Mouse (Mus musculus) frontal cortex, postnatal 10 days (tissue): ENCODE data around the gene Myg1.

Experiments
- DNase-seq, 2 experiments: peaks; one replicate each; pipeline ENCODE4 v3.0.0; 2022; ENCODE audit warnings: low spot score in 2 of 2, mixed read lengths in 1 of 2

Myg1 gene

GRCm38 (mm10) chr15:102344490-102344889 is 13.0 kb downstream of the Myg1 start:
- DNase-seq: no peak

GRCm38 (mm10) chr15:102346444-102346843 is 14.9 kb downstream of the Myg1 start:
- DNase-seq: no peak

- DNase-seq: peak; percentile 87 to 92
Observed at GRCm38 (mm10) chr15:102350138-102350941, 18.8 kb downstream of the Myg1 start, which contains the start of gene Aaas. Aaas (minus strand) TSS chr15:102350771.

GRCm38 (mm10) chr15:102350942-102351291 is 19.4 kb downstream of the Myg1 start:
- DNase-seq: no peak

- no peak for DNase-seq
Observed at GRCm38 (mm10) chr15:102352177-102352576, 20.7 kb downstream of the Myg1 start.

- no peak for DNase-seq
Observed at GRCm38 (mm10) chr15:102353986-102354385, 22.5 kb downstream of the Myg1 start.

GRCm38 (mm10) chr15:102355134-102355870 is 23.8 kb downstream of the Myg1 start:
- DNase-seq: peak in 1 of 2 experiments; percentile 44

- peak in 1 of 2 experiments; percentile 28 for DNase-seq
Observed at GRCm38 (mm10) chr15:102355871-102356441, 24.4 kb downstream of the Myg1 start.

- DNase-seq: no peak
Observed at GRCm38 (mm10) chr15:102356501-102357325, 25.2 kb downstream of the Myg1 start.

GRCm38 (mm10) chr15:102358126-102358525 is 26.6 kb downstream of the Myg1 start:
- no peak for DNase-seq

GRCm38 (mm10) chr15:102358834-102359233 is 27.3 kb downstream of the Myg1 start:
- no peak for DNase-seq

GRCm38 (mm10) chr15:102362648-102363047 is 31.1 kb downstream of the Myg1 start:
- no peak for DNase-seq

- no peak for DNase-seq
Observed at GRCm38 (mm10) chr15:102364678-102365077, 33.2 kb downstream of the Myg1 start.

GRCm38 (mm10) chr15:102366238-102366637 is 34.7 kb downstream of the Myg1 start:
- DNase-seq: no peak

GRCm38 (mm10) chr15:102366733-102367344 is 35.3 kb downstream of the Myg1 start, which contains the start of gene Sp7:
Sp7 (minus strand) TSS chr15:102367182.
- DNase-seq: no peak

- DNase-seq: no peak
Observed at GRCm38 (mm10) chr15:102369972-102370371, 38.5 kb downstream of the Myg1 start.

- DNase-seq: no peak
Observed at GRCm38 (mm10) chr15:102370727-102371126, 39.2 kb downstream of the Myg1 start.

- no peak for DNase-seq
Observed at GRCm38 (mm10) chr15:102376453-102377162, 45.1 kb downstream of the Myg1 start.

- peak; percentile 59 to 76 for DNase-seq
Observed at GRCm38 (mm10) chr15:102377163-102377543, 45.6 kb downstream of the Myg1 start.

GRCm38 (mm10) chr15:102377810-102378262 is 46.3 kb downstream of the Myg1 start:
- DNase-seq: no peak
